Mouse (Mus musculus) bone marrow macrophage, adult 2 months (primary cell): ENCODE measurements around the gene Gstz1. TPM values are rescaled to one million over a fixed set of nuclear protein-coding genes. Genes with fewer than 3 reads are reported as not detected.
A peak's percentile ranks its signal among the peaks of the same experiment; 100 is the strongest.

Experiments used
- H3K27ac ChIP-seq: 2 replicates; pipeline ENCODE4 v1.5.1; 2012; ENCODE audit warnings: low read depth, low read length; ENCODE audit not compliant: insufficient read depth
- H3K4me1 ChIP-seq: 2 replicates; pipeline ENCODE4 v1.6.1; 2012; ENCODE audit warnings: low read length; ENCODE audit not compliant: control insufficient read depth, insufficient read depth
- H3K4me3 ChIP-seq: 2 replicates; pipeline ENCODE4 v1.5.1; 2012; ENCODE audit warnings: mild to moderate bottlenecking, low read length, moderate library complexity; ENCODE audit not compliant: insufficient read depth
- CTCF ChIP-seq: IDR thresholded peaks from 2 replicates; pipeline ENCODE4 v1.5.1; 2012; ENCODE audit warnings: low read depth, mild to moderate bottlenecking, low read length, moderate library complexity
- POLR2A ChIP-seq: IDR thresholded peaks from 2 replicates; pipeline ENCODE4 v1.6.1; 2012; ENCODE audit warnings: mild to moderate bottlenecking, low read depth, low read length, borderline replicate concordance
- polyA plus RNA-seq: library from polyadenylated mRNA; stranded (reverse); fragments of >200 nt; gene quantifications from 2 replicates; pipeline ENCODE4 v1.2.4, GENCODE M21; 2012; ENCODE audit not compliant: missing spikeins, insufficient read depth, insufficient read length

Gstz1 gene
- polyA plus RNA-seq, 1 experiment, result 17.5 TPM

- no peak overlapping the region for H3K4me3 ChIP-seq
- H3K4me1 ChIP-seq, result no peaks in the 10 kb centered on the region
- no peak overlapping the region for H3K27ac ChIP-seq
- no peak for TF ChIP-seq CTCF
- no peak for TF ChIP-seq POLR2A
Measured at GRCm38 (mm10) chr12:87157361-87157760, 10.4 kb downstream of the Gstz1 start.

GRCm38 (mm10) chr12:87158099-87158498 lies 11.1 kb downstream of the Gstz1 start:
- Histone ChIP-seq H3K27ac (no peak overlapping the region), H3K4me1 (no peaks in the 10 kb centered on the region), H3K4me3 (no peak overlapping the region)
- TF ChIP-seq CTCF (no peak), POLR2A (no peak)

- H3K27ac ChIP-seq, result no peak overlapping the region
- H3K4me1 ChIP-seq, result no peaks in the 10 kb centered on the region
- no peak overlapping the region for H3K4me3 ChIP-seq
- no peak for TF ChIP-seq CTCF
Measured at GRCm38 (mm10) chr12:87160310-87160709, 13.3 kb downstream of the Gstz1 start.

- TF ChIP-seq POLR2A, result no peak
- no peak for TF ChIP-seq CTCF
- no peak overlapping the region for H3K27ac ChIP-seq
- no peaks in the 10 kb centered on the region for H3K4me1 ChIP-seq
- no peak overlapping the region for H3K4me3 ChIP-seq
Measured at GRCm38 (mm10) chr12:87160815-87161214, 13.8 kb downstream of the Gstz1 start.

- peak overlapping the region; percentile 59 for H3K27ac ChIP-seq
Measured at GRCm38 (mm10) chr12:87175194-87175946, 28.4 kb downstream of the Gstz1 start.

GRCm38 (mm10) chr12:87177631-87178030 lies 30.7 kb downstream of the Gstz1 start:
- no peak overlapping the region for H3K27ac ChIP-seq
- TF ChIP-seq CTCF, result no peak
- TF ChIP-seq POLR2A, result no peak
- H3K4me3 ChIP-seq, result no peak overlapping the region
- H3K4me1 ChIP-seq, result peaks cover 23% of the 10 kb centered on the region

More at GRCm38 (mm10) chr12:87175194-87175946, 28.4 kb downstream of the Gstz1 start:
- Histone ChIP-seq H3K4me3 (0 out of 2 replicates have a peak overlapping the region, but pooled peaks have one; percentile 1), H3K4me1 (peaks cover 23% of the 10 kb centered on the region)
- no peak for TF ChIP-seq CTCF
- TF ChIP-seq POLR2A, result no peak

- H3K27ac ChIP-seq, result no peak overlapping the region
- no peak overlapping the region for H3K4me3 ChIP-seq
- peaks cover 17% of the 10 kb centered on the region for H3K4me1 ChIP-seq
- no peak for TF ChIP-seq CTCF
- TF ChIP-seq POLR2A, result no peak
Measured at GRCm38 (mm10) chr12:87193008-87193407, 46.0 kb downstream of the Gstz1 start.

DNA sequence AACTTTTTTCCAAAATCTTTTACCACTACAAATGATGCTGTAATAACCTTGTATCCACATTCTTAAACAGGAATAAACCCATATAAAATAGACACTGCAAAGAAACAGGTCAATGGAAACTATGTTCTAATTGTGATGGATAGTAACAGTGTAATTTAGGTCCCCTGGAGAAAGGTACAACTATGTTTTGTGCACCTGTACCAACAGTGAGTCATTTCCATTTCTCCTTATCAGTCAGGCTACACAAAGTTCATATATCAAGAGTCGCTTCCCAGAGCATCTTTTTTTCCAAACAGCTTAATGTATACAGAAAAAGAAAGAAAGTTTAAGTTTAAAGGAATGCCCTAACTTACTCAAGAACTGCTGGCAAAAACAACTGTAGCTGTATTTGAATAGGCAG lies 48.1 kb downstream of the Gstz1 start:
- TF ChIP-seq POLR2A, result no peak
- TF ChIP-seq CTCF, result no peak
- peaks cover 21% of the 10 kb centered on the region for H3K4me1 ChIP-seq
- H3K27ac ChIP-seq, result no peak overlapping the region
- no peak overlapping the region for H3K4me3 ChIP-seq

GRCm38 (mm10) chr12:87196310-87196709 lies 49.3 kb downstream of the Gstz1 start:
- H3K4me3 ChIP-seq, result no peak overlapping the region
- peaks cover 25% of the 10 kb centered on the region for H3K4me1 ChIP-seq
- TF ChIP-seq POLR2A (no peak), CTCF (no peak)
- H3K27ac ChIP-seq, result no peak overlapping the region

DNA sequence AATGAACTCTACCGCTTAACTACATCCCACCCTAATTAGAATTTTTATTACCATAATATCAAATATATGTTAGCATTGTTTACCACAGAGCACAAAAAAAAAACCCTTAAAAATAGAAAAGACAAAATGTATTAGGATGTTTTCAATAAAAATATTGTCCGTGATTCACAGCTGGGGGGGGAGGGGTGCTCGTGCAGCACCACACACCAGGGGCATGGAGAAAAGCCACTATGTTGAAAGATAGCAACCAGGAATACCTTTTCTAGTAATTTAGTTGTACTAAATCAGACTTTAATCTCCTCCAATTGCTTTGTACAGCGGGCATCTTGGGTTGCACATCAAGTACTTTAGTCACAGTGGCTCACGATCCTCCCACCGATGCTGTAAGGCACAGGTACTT lies 51.8 kb downstream of the Gstz1 start:
- TF ChIP-seq POLR2A (no peak), CTCF (no peak)
- H3K4me1 ChIP-seq, result peaks cover 15% of the 10 kb centered on the region
- no peak overlapping the region for H3K27ac ChIP-seq
- peak overlapping the region; percentile 89 for H3K4me3 ChIP-seq
